Mouse (Mus musculus): ENCODE measurements around the gene Cmip.

GRCm38 (mm10) chr8:117475819-117476218, 219.0 kb downstream of the Cmip start:
- no peak for TF ChIP-seq CTCF (IDR thresholded peaks at IDR 0.05; ENCODE audit: low read depth)
- no peak for TF ChIP-seq EP300 (IDR thresholded peaks at IDR 0.05; ENCODE audit: low read depth)

Data from liver, postnatal 0 days (tissue).